Mouse (Mus musculus): ENCODE results near the gene Atp7a. TPM values are rescaled to one million over a fixed set of nuclear protein-coding genes. Genes with fewer than 3 reads are reported as not detected.

The Atp7a gene
- polyA plus RNA-seq, 1 experiment from 2014 or later: 17.9 TPM

DNA sequence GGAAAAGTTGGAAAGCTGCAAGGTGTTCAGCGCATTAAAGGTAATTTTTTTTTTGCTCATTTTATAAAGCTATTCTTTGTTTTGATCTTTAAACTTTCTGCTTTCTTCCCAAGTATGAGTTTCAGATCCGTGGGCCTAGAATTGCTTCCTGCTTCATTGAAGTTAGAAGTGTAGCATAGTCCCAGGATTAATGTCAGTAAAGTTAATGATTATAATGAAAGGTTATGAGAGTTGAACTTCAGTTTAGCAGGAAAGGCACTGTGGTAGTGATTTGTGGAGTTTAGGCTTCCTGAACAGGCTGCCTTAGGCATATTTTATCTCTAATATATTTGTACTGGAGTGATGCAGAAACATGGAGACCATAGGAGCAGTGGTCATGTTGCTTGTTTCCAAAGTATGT, 58.5 kb downstream of the Atp7a start:
- Histone ChIP-seq H3K4me2 (no peak overlapping the region), H3K9me3 (no peaks in the 10 kb centered on the region), H3K36me3 (peaks cover 11% of the 10 kb centered on the region; the same call in 1 of the 2 replicates), H3K27ac (no peak overlapping the region), H3K4me1 (replicated peaks) (no peaks in the 10 kb centered on the region), H3K27me3 (no peaks in the 10 kb centered on the region), H3K9ac (no peak overlapping the region), H3K4me3 (no peak overlapping the region)
- ATAC-seq (ENCODE audit: low FRiP score): no peak
- 91% methylated on average over 2 of the region's 2 CpGs for WGBS

DNA sequence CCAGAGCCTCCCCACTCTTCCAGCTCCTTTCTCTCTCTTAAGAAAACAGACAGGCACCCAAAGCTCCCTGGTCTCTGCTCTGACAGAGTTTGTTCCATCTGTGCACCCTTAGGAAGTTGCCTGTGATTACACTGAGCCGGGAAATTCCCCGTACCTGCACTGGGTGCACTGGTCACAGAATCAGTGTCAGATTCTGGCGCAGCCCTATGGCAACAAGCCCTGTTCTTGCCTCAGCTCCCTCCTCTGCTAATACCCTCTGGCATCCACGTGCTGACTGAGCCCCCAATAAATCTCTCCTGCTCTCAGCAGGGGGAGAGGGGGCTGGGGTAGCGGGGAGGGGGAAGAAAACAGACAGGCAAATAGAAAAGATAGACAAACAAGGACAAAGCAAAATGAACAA, 65.9 kb downstream of the Atp7a start:
- WGBS: 40% methylated on average over 5 of the region's 5 CpGs
- ATAC-seq (ENCODE audit: low FRiP score): no peak
- H3K9ac ChIP-seq: no peak overlapping the region

DNA sequence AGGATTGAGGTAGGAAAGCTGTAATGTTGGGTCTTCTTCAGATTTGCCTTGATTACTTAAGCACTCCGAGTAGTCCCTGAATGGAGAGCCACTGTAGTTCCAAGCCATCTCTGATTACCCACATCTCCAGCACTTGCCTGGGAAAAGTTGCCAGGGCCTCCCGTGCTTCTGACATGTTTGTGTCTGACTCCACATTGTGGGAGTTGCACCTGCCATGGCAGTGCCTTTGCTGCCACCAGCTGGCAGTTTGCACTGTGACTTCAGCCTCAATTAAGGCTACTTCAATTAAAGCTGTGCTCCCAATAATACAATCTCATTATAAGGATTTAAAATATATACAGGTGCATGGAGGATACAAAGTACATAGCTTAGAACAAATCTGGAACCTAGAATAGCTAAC, 78.4 kb downstream of the Atp7a start:
- WGBS: 67% methylated on average over 2 of the region's 2 CpGs
- Histone ChIP-seq H3K4me1 (replicated peaks) (no peaks in the 10 kb centered on the region), H3K9ac (no peak overlapping the region), H3K36me3 (peaks cover 19% of the 10 kb centered on the region), H3K27me3 (no peaks in the 10 kb centered on the region), H3K4me3 (no peak overlapping the region), H3K9me3 (no peaks in the 10 kb centered on the region), H3K27ac (no peak overlapping the region), H3K4me2 (no peak overlapping the region)
- no peak for ATAC-seq (ENCODE audit: low FRiP score)

More for the DNA sequence above, 65.9 kb downstream of the Atp7a start:
- H3K27me3 ChIP-seq: no peaks in the 10 kb centered on the region
- no peaks in the 10 kb centered on the region for H3K9me3 ChIP-seq
- no peak overlapping the region for H3K4me2 ChIP-seq
- H3K27ac ChIP-seq: no peak overlapping the region
- peaks cover 5% of the 10 kb centered on the region; the same call in 1 of the 2 replicates for H3K36me3 ChIP-seq
- 0 out of 2 replicates have a peak, but pooled peaks cover 3% of the 10 kb centered on the region for H3K4me1 ChIP-seq (replicated peaks)
- H3K4me3 ChIP-seq: no peak overlapping the region

DNA sequence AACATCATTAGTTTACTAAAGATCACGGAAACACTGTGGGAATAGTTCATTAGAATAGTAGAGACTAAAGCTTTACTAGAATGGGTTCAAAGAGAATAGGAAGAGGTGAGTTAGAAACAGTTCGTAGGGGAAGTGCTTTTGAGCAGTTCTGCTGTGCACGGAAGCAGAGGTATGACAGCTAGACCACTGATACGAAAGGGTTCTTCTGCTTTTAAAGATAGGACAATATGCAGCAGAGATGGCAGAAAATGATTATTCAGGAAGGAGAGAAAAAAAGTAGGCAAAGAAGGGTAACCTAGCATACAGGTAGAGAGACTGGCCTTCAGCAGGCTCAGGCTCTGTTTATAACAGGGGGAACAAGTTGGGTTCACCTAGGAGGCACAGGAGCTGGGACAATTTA, 86.8 kb downstream of the Atp7a start:
- H3K36me3 ChIP-seq: peaks cover 14% of the 10 kb centered on the region
- H3K9me3 ChIP-seq: no peaks in the 10 kb centered on the region
- no peak for ATAC-seq (ENCODE audit: low FRiP score)
- no peak overlapping the region for H3K4me3 ChIP-seq
- H3K27me3 ChIP-seq: no peaks in the 10 kb centered on the region
- H3K4me1 ChIP-seq (replicated peaks): no peaks in the 10 kb centered on the region
- H3K9ac ChIP-seq: no peak overlapping the region
- no peak overlapping the region for H3K4me2 ChIP-seq
- H3K27ac ChIP-seq: no peak overlapping the region
- 91% methylated on average over 4 of the region's 4 CpGs for WGBS

DNA sequence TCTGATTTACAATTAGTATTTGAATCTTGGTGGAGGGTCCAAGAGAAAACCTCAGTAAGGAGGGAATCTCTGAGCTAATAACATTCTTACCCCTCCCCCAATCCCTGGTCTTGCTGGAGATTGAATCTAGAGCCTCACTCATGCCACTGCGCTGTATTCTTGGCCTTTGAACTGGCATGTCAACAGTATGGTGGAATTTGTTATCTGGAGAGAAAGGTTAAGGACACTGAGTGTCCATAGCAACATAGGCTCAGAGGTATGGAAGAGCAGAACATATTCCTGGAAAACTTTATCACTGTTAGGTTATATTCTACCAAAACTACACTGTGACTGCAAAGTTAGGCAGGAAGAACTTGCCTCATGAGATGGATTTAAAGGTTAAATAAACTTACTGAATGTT, 87.6 kb downstream of the Atp7a start:
- H3K27me3 ChIP-seq: no peaks in the 10 kb centered on the region
- no peak overlapping the region for H3K4me2 ChIP-seq
- H3K4me3 ChIP-seq: no peak overlapping the region
- H3K36me3 ChIP-seq: peaks cover 14% of the 10 kb centered on the region
- no peaks in the 10 kb centered on the region for H3K4me1 ChIP-seq (replicated peaks)
- 92% methylated on average over 1 of the region's 1 CpGs for whole genome bisulfite sequencing
- ATAC-seq (ENCODE audit: low FRiP score): no peak
- H3K9me3 ChIP-seq: no peaks in the 10 kb centered on the region
- no peak overlapping the region for H3K27ac ChIP-seq
- no peak overlapping the region for H3K9ac ChIP-seq

DNA sequence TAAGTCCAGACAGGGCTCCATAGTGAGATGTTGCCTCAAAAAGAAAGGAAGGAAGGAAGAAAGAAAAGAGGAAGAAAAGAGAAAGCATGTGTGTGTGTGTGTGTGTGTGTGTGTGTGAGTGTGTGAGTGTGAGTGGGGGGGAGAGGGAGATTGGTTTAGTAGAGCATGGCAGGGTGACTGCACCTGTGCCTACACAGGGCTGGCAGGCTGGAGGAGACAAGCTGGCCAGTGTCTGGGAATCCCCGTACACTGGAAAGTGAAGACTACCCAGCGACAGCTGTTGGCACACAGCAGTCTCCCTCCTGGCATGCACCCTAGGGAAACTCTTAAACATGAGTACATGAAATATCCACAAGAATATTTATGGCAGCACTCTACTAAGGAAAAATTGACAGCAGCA, 95.7 kb downstream of the Atp7a start:
- Histone ChIP-seq H3K4me3 (no peak overlapping the region), H3K27ac (no peak overlapping the region), H3K9me3 (no peaks in the 10 kb centered on the region), H3K36me3 (peaks cover 13% of the 10 kb centered on the region), H3K4me1 (replicated peaks) (no peaks in the 10 kb centered on the region), H3K27me3 (no peaks in the 10 kb centered on the region), H3K9ac (no peak overlapping the region), H3K4me2 (no peak overlapping the region)
- 89% methylated on average over 2 of the region's 2 CpGs for WGBS
- no peak for ATAC-seq (ENCODE audit: low FRiP score)

DNA sequence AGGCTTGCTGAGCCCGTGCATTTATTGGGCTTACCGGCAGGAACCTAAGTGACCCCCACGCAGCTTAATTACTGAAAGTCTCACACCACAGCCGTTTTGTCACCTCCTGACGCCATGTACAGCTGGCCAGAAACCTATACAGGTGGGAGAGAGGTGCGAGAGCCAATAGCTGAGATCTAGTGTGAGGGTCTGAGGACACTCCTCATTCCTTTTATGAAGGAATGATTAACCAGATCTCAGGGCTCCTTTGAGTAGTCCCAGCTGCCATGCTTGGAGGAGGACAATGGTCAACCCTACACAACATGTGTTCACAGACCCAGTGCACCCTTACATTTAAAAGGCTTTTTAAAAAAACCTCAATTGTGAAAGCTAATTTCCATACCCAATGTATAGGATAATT, 101.2 kb downstream of the Atp7a start:
- Histone ChIP-seq H3K36me3 (peaks cover 8% of the 10 kb centered on the region), H3K4me2 (no peak overlapping the region), H3K9me3 (no peaks in the 10 kb centered on the region), H3K27ac (no peak overlapping the region), H3K9ac (no peak overlapping the region), H3K27me3 (no peaks in the 10 kb centered on the region), H3K4me1 (replicated peaks) (no peaks in the 10 kb centered on the region), H3K4me3 (no peak overlapping the region)
- 68% methylated on average over 6 of the region's 6 CpGs for WGBS
- no peak for ATAC-seq (ENCODE audit: low FRiP score)

DNA sequence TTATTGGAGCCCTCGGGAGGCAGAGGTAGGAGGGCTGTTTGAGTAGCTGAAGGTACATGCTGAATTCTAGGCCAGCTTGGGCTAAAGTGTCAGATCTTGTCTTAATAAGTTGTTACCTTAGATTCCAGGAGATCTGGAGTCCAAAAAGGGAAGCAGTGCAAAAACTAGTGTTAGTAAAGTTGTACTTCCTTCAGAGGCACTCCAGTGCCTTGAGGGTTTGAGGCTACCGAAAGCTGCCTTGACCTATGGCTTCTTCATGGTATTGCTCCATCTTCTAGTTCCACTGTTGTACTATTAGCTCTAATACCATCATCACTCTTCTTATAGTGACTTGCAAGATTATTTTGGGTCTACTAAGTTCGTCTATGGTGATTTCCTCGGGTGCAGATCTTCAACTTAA, 102.8 kb downstream of the Atp7a start:
- no peaks in the 10 kb centered on the region for H3K4me1 ChIP-seq (replicated peaks)
- H3K9ac ChIP-seq: no peak overlapping the region
- H3K4me3 ChIP-seq: no peak overlapping the region
- H3K27ac ChIP-seq: no peak overlapping the region
- H3K27me3 ChIP-seq: no peaks in the 10 kb centered on the region
- H3K36me3 ChIP-seq: 0 out of 2 replicates have a peak, but pooled peaks cover 1% of the 10 kb centered on the region
- ATAC-seq (ENCODE audit: low FRiP score): no peak
- H3K4me2 ChIP-seq: no peak overlapping the region
- 96% methylated on average over 4 of the region's 4 CpGs for WGBS
- no peaks in the 10 kb centered on the region for H3K9me3 ChIP-seq

DNA sequence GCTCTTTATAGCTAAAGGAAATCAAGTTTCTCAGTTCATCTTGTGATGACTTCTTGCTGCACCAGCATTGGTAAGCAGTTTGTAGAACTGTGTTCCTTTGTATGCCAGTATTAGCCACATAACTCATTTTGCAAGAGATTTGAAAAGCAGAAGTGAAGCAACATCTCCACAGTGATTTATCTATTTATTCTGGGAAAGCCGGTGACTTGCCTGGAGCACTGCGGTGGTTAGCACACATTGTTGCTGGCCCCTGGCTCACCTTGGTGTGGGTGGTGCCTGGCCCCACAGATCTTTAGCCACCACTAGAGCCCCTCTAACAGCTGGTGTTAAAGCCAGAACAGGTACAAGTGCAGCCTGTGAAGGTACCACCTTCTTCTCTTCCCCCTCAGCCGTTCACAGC, 107.8 kb downstream of the Atp7a start:
- H3K27ac ChIP-seq: no peak overlapping the region
- no peak overlapping the region for H3K9ac ChIP-seq
- no peak overlapping the region for H3K4me2 ChIP-seq
- H3K36me3 ChIP-seq: no peaks in the 10 kb centered on the region
- ATAC-seq (ENCODE audit: low FRiP score): no peak
- H3K4me1 ChIP-seq (replicated peaks): no peaks in the 10 kb centered on the region
- H3K9me3 ChIP-seq: no peaks in the 10 kb centered on the region
- no peak overlapping the region for H3K4me3 ChIP-seq
- H3K27me3 ChIP-seq: peaks cover 5% of the 10 kb centered on the region; the same call in 1 of the 2 replicates
- 94% methylated on average over 3 of the region's 3 CpGs for WGBS

DNA sequence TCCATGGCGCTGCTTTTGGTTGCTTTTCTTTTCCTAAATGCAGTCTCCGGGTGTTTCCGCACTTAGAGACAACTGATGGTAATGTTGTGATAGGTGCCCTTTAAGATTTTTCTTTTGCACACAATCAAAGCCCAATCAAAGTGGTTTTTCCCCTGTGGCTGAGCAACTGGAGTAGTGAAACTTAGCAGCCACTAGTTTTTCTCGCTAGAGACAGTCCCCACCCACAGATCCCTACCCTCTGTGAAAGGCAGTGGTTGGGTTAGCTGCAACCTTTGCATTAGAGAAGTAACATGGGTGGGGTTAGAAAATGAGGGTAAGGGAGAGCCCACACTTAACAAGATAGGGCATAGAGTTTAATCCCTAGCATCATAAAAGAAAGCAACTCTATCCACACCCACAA, 108.4 kb downstream of the Atp7a start:
- Histone ChIP-seq H3K9me3 (no peaks in the 10 kb centered on the region), H3K9ac (no peak overlapping the region), H3K4me1 (replicated peaks) (no peaks in the 10 kb centered on the region), H3K36me3 (no peaks in the 10 kb centered on the region), H3K4me2 (no peak overlapping the region), H3K27me3 (peaks cover 5% of the 10 kb centered on the region; the same call in 1 of the 2 replicates), H3K27ac (no peak overlapping the region), H3K4me3 (no peak overlapping the region)
- WGBS: 84% methylated on average over 4 of the region's 4 CpGs
- no peak for ATAC-seq (ENCODE audit: low FRiP score)

DNA sequence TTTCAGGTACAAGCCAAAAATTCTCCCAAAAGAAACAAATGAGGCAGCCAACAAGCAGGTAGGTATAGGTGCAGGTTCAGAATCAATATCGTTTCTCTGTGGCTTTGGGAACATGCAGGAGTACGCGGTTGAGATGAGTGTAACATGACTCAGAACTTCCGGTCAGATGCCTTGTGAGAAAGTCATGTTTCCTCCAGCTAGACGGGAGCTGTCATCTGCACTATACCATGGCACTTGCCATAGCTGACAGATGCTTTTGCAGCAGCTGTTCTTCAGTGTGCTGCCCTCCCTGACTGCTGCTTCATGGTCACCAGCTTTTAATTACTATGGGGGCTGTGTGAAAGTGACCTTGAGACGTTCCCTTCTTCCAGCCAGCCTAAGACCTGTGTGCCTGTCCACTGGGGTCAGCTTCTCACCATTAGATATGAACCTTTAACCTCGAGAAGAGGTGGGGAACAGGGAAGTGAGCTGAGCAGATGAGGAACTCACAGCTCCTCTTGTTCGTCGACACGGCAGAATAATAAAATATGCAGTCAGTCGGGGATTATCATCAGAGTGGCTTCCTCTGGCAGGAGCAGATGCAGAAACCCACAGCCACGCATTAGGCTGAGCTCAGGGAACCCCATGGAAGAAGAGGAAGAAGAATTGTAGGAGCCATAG, 109.0 kb downstream of the Atp7a start:
- H3K4me3 ChIP-seq: no peak overlapping the region
- no peak for ATAC-seq (ENCODE audit: low FRiP score)
- 73% methylated on average over 12 of the region's 12 CpGs for WGBS
- H3K9ac ChIP-seq: no peak overlapping the region
- H3K27ac ChIP-seq: no peak overlapping the region
- no peak overlapping the region for H3K4me2 ChIP-seq
- peaks cover 5% of the 10 kb centered on the region; the same call in 1 of the 2 replicates for H3K27me3 ChIP-seq
- no peaks in the 10 kb centered on the region for H3K9me3 ChIP-seq
- no peaks in the 10 kb centered on the region for H3K4me1 ChIP-seq (replicated peaks)
- no peaks in the 10 kb centered on the region for H3K36me3 ChIP-seq

DNA sequence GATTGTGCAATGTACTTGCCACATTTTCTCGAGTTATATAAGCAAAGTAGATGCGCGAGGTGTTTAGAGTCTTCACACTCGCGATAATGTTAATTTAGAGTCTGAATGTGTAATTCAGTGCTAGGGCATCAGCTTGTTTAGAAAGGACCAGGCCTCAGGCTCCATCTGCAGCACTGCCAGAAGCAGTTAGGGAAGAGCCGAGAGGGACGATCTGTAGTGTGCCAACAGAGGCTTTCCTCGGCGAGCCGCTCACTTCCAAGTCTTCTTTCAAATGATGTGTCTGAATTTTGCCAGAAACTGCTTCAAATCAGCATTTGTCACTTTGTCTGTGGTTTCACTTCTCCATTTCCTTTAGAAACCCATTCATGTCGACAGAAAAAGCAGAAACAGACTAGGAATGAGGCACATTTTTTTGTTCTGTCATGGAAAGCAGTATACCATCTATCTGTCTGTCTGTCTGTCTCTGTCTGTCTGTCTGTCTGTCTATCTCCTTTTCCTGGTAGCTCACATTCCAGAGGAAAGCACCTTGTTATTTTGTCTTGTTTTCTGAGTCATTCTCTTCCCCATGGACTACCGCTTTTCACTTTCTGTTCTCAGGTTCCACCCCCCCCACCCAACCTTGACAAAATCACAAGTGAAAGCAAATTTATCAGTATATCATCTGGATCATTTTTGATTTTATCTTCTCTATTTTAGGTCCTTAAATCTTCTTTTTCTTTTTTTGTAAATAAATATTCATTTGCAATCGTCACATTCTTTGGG, 112.4 kb downstream of the Atp7a start:
- H3K27me3 ChIP-seq: peaks cover 5% of the 10 kb centered on the region; the same call in 1 of the 2 replicates
- ATAC-seq (ENCODE audit: low FRiP score): no peak
- H3K9me3 ChIP-seq: no peaks in the 10 kb centered on the region
- WGBS: 83% methylated on average over 13 of the region's 13 CpGs
- no peak overlapping the region for H3K9ac ChIP-seq
- H3K4me3 ChIP-seq: no peak overlapping the region
- no peak overlapping the region for H3K4me2 ChIP-seq
- no peaks in the 10 kb centered on the region for H3K36me3 ChIP-seq
- no peaks in the 10 kb centered on the region for H3K4me1 ChIP-seq (replicated peaks)
- no peak overlapping the region for H3K27ac ChIP-seq

DNA sequence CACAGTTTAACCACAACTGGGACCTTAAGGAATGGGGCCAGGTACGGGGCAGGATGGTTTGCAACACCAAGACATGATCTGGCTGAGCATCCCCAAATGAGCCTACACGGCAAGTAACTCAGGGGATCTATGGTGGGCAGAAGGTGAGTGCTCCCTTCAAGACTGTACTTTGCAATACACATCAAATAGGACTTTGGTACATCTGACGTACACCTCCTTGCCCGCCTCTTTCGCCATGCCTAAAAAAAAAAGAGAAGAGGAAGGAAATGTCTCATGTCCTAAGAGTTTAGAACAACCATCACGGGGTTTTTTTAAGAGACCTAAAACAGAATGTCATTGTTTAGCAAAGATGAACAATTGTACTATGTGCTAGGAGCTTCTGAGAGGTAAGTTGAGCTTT, 115.9 kb downstream of the Atp7a start, which contains the start of gene Tlr13:
Tlr13 (plus strand) TSS at position 269 of the 400 bp plus-strand sequence.
- H3K4me3 ChIP-seq: no peak within 1 kb of the TSS
- no peak for ATAC-seq (ENCODE audit: low FRiP score)
- H3K27ac ChIP-seq: no peak within 1 kb of the TSS
- H3K36me3 ChIP-seq: no peaks in the 10 kb centered on the region
- H3K27me3 ChIP-seq: no peaks in the 10 kb centered on the region
- no peaks in the 10 kb centered on the region for H3K9me3 ChIP-seq
- H3K4me2 ChIP-seq: no peak within 1 kb of the TSS
- 86% methylated on average over 6 of the region's 6 CpGs for WGBS
- no peak within 1 kb of the TSS for H3K9ac ChIP-seq
- no peaks in the 10 kb centered on the region for H3K4me1 ChIP-seq (replicated peaks)

Data from hindbrain, embryonic 13.5 days (tissue).